Mouse (Mus musculus): Measurements from ENCODE around the gene Ajuba. TPM values are rescaled to one million over a fixed set of nuclear protein-coding genes. Genes with fewer than 3 reads are reported as not detected.

Gene Ajuba
- polyA plus RNA-seq, 1 experiment from 2014 or later: 43.6 TPM

- Histone ChIP-seq H3K9me3 (ENCODE audit: low read depth, low read length) (no peaks in the 10 kb centered on the region), H3K9ac (no peak overlapping the region), H3K36me3 (ENCODE audit: insufficient read depth) (peaks cover 27% of the 10 kb centered on the region), H3K4me1 (ENCODE audit: insufficient read depth) (no peaks in the 10 kb centered on the region), H3K27me3 (ENCODE audit: insufficient read depth, low read length) (no peaks in the 10 kb centered on the region), H3K4me2 (no peak overlapping the region), H3K27ac (ENCODE audit: low read depth) (peak overlapping the region; percentile 54; the same call in 1 of the 2 replicates), H3K4me3 (ENCODE audit: low read depth, low read length) (no peak overlapping the region)
- no peak for TF ChIP-seq CTCF (IDR thresholded peaks at IDR 0.05; ENCODE audit: low read depth)
- DNase-seq: peak; percentile 33
- 55% methylated on average over 10 of the region's 10 CpGs for WGBS
- ATAC-seq (ENCODE audit: insufficient read depth): peak; percentile 58; the same call in 1 of the 2 replicates
These were observed 15.1 kb upstream of the Ajuba start for GRCm38 (mm10) chr14:54592319-54592934.

GRCm38 (mm10) chr14:54591056-54591455 lies 13.7 kb upstream of the Ajuba start:
- Histone ChIP-seq H3K36me3 (ENCODE audit: insufficient read depth) (peaks cover 27% of the 10 kb centered on the region), H3K27ac (ENCODE audit: low read depth) (no peak overlapping the region), H3K9ac (no peak overlapping the region), H3K4me3 (ENCODE audit: low read depth, low read length) (no peak overlapping the region), H3K27me3 (ENCODE audit: insufficient read depth, low read length) (no peaks in the 10 kb centered on the region), H3K9me3 (ENCODE audit: low read depth, low read length) (no peaks in the 10 kb centered on the region), H3K4me2 (no peak overlapping the region), H3K4me1 (ENCODE audit: insufficient read depth) (no peaks in the 10 kb centered on the region)
- ATAC-seq (ENCODE audit: insufficient read depth): no peak
- TF ChIP-seq CTCF (IDR thresholded peaks at IDR 0.05; ENCODE audit: low read depth): no peak
- 90% methylated on average over 16 of the region's 16 CpGs for WGBS
- DNase-seq: no peak

- Histone ChIP-seq H3K4me3 (ENCODE audit: low read depth, low read length) (no peak overlapping the region), H3K4me1 (ENCODE audit: insufficient read depth) (no peaks in the 10 kb centered on the region), H3K9ac (no peak overlapping the region), H3K27me3 (ENCODE audit: insufficient read depth, low read length) (no peaks in the 10 kb centered on the region), H3K9me3 (ENCODE audit: low read depth, low read length) (no peaks in the 10 kb centered on the region), H3K27ac (ENCODE audit: low read depth) (no peak overlapping the region), H3K36me3 (ENCODE audit: insufficient read depth) (peaks cover 20% of the 10 kb centered on the region), H3K4me2 (no peak overlapping the region)
- 28% methylated on average over 7 of the region's 7 CpGs for WGBS
- DNase-seq (peak; percentile 88), ATAC-seq (ENCODE audit: insufficient read depth) (peak; percentile 64; the same call in 1 of the 2 replicates)
- peak; percentile 82 for TF ChIP-seq CTCF (IDR thresholded peaks at IDR 0.05; ENCODE audit: low read depth)
These were observed 6.5 kb upstream of the Ajuba start for GRCm38 (mm10) chr14:54583681-54584338.

GRCm38 (mm10) chr14:54582536-54582935 lies 5.2 kb upstream of the Ajuba start:
- Histone ChIP-seq H3K27me3 (ENCODE audit: insufficient read depth, low read length) (no peaks in the 10 kb centered on the region), H3K36me3 (ENCODE audit: insufficient read depth) (peaks cover 20% of the 10 kb centered on the region), H3K27ac (ENCODE audit: low read depth) (no peak overlapping the region), H3K4me2 (no peak overlapping the region), H3K9me3 (ENCODE audit: low read depth, low read length) (no peaks in the 10 kb centered on the region), H3K4me1 (ENCODE audit: insufficient read depth) (no peaks in the 10 kb centered on the region; the same call in 1 of the 2 replicates), H3K9ac (no peak overlapping the region), H3K4me3 (ENCODE audit: low read depth, low read length) (no peak overlapping the region)
- ATAC-seq (ENCODE audit: insufficient read depth) (no peak), DNase-seq (no peak)
- WGBS: 87% methylated on average over 9 of the region's 9 CpGs
- TF ChIP-seq CTCF (IDR thresholded peaks at IDR 0.05; ENCODE audit: low read depth): no peak

- no peak for TF ChIP-seq CTCF (IDR thresholded peaks at IDR 0.05; ENCODE audit: low read depth)
- Histone ChIP-seq H3K4me2 (no peak overlapping the region), H3K9me3 (ENCODE audit: low read depth, low read length) (no peaks in the 10 kb centered on the region), H3K4me1 (ENCODE audit: insufficient read depth) (no peaks in the 10 kb centered on the region; the same call in 1 of the 2 replicates), H3K36me3 (ENCODE audit: insufficient read depth) (peaks cover 10% of the 10 kb centered on the region), H3K4me3 (ENCODE audit: low read depth, low read length) (no peak overlapping the region), H3K27me3 (ENCODE audit: insufficient read depth, low read length) (no peaks in the 10 kb centered on the region), H3K9ac (no peak overlapping the region), H3K27ac (ENCODE audit: low read depth) (no peak overlapping the region)
- DNase-seq (no peak), ATAC-seq (ENCODE audit: insufficient read depth) (no peak)
- WGBS: 81% methylated on average over 7 of the region's 7 CpGs
These were observed 2.3 kb upstream of the Ajuba start for GRCm38 (mm10) chr14:54579638-54580037.

GRCm38 (mm10) chr14:54578063-54578462 lies 705 bp upstream of the Ajuba start:
- H3K4me2 ChIP-seq: peak overlapping the region; percentile 76
- H3K4me1 ChIP-seq (ENCODE audit: insufficient read depth): peaks cover 8% of the 10 kb centered on the region
- peak; percentile 85 for DNase-seq
- WGBS: 0% methylated on average over 10 of the region's 10 CpGs
- peaks cover 18% of the 10 kb centered on the region for H3K36me3 ChIP-seq (ENCODE audit: insufficient read depth)
- peak overlapping the region; percentile 95 for H3K9ac ChIP-seq
- ATAC-seq (ENCODE audit: insufficient read depth): peak; percentile 29
- H3K27me3 ChIP-seq (ENCODE audit: insufficient read depth, low read length): no peaks in the 10 kb centered on the region
- no peaks in the 10 kb centered on the region for H3K9me3 ChIP-seq (ENCODE audit: low read depth, low read length)
- peak overlapping the region; percentile 95 for H3K27ac ChIP-seq (ENCODE audit: low read depth)
- peak overlapping the region; percentile 92 for H3K4me3 ChIP-seq (ENCODE audit: low read depth, low read length)
- TF ChIP-seq CTCF (IDR thresholded peaks at IDR 0.05; ENCODE audit: low read depth): peak; percentile 73
